Mouse (Mus musculus) activated CD4-positive, CD25-positive, alpha-beta regulatory T cell (primary cell): Measurements from ENCODE around the gene 4930524B15Rik. TPM values are rescaled to one million over a fixed set of nuclear protein-coding genes. Genes with fewer than 3 reads are reported as not detected.

Experiments
- polyA plus RNA-seq, 2 experiments: library from polyadenylated mRNA; unstranded; fragments of 100-300 nt; shearing (Covaris generic); gene quantifications; one replicate each; pipeline ENCODE4 v1.2.1; 2017

4930524B15Rik gene
- polyA plus RNA-seq: not detected

GRCm38 (mm10) chr11:31965256-31966134 lies at the start of gene 4930524B15Rik:
Gene 4930524B15Rik, plus strand, starts transcription at chr11:31965592.

GRCm38 (mm10) chr11:32000281-32000680 lies 34.9 kb downstream of the 4930524B15Rik start, which contains the start of gene Nsg2:
Gene Nsg2, plus strand, starts transcription at chr11:32000463.

Other genes with a start within 250 kb of the 4930524B15Rik start
- gene Cpeb4, start 93.4 kb upstream of the 4930524B15Rik start, polyA plus RNA-seq: 10 to 100 TPM in 1 of 2 experiments, 1 to 10 TPM in 1; 7.3 to 13.8 TPM
- gene Nsg2, start 34.9 kb downstream of the 4930524B15Rik start, polyA plus RNA-seq: 100 to 1,000 TPM in 1 of 2 experiments, 10 to 100 TPM in 1; 74.9 to 188 TPM
- gene Il9r, start 234.7 kb downstream of the 4930524B15Rik start, polyA plus RNA-seq: 10 to 100 TPM in 1 of 2 experiments, 1 to 10 TPM in 1; 7.2 to 23.8 TPM
- gene Snrnp25, start 239.8 kb downstream of the 4930524B15Rik start, polyA plus RNA-seq: 10 to 100 TPM; 57.6 to 60.8 TPM